Mouse (Mus musculus): Measurements from ENCODE around the gene Opcml. TPM values are rescaled to one million over a fixed set of nuclear protein-coding genes. Genes with fewer than 3 reads are reported as not detected.

Gene Opcml
- polyA plus RNA-seq, 2 experiments, result 3.7 to 5.5 TPM

- Histone ChIP-seq H3K9me3 (ENCODE audit: control insufficient read depth, low read length) (no peaks in the 10 kb centered on the region), H3K36me3 (ENCODE audit: control insufficient read depth, insufficient read depth, low read length) (no peaks in the 10 kb centered on the region), H3K27ac (replicated peaks; ENCODE audit: low read depth, low read length) (no peak overlapping the region), H3K4me3 (replicated peaks; ENCODE audit: low read length) (no peak overlapping the region), H3K9ac (ENCODE audit: low read depth, low read length, severe bottlenecking) (no peak overlapping the region), H3K4me2 (replicated peaks; ENCODE audit: low read depth, low read length, severe bottlenecking) (no peak overlapping the region), H3K4me1 (ENCODE audit: control insufficient read depth, insufficient read depth, low read length) (no peaks in the 10 kb centered on the region), H3K27me3 (ENCODE audit: control insufficient read depth, insufficient read depth, low read length) (no peaks in the 10 kb centered on the region)
- no peak for DNase-seq (ENCODE audit: low spot score)
- 87% methylated on average over 1 of the region's 1 CpGs for WGBS
- ATAC-seq (ENCODE audit: low FRiP score, low read depth), result no peak
- no peak for TF ChIP-seq POLR2A (IDR thresholded peaks at IDR 0.05; ENCODE audit: borderline replicate concordance, extremely low read depth, insufficient read depth, insufficient read length)
Measured at GRCm38 (mm10) chr9:28680309-28680708, 889.7 kb downstream of the Opcml start.

DNA sequence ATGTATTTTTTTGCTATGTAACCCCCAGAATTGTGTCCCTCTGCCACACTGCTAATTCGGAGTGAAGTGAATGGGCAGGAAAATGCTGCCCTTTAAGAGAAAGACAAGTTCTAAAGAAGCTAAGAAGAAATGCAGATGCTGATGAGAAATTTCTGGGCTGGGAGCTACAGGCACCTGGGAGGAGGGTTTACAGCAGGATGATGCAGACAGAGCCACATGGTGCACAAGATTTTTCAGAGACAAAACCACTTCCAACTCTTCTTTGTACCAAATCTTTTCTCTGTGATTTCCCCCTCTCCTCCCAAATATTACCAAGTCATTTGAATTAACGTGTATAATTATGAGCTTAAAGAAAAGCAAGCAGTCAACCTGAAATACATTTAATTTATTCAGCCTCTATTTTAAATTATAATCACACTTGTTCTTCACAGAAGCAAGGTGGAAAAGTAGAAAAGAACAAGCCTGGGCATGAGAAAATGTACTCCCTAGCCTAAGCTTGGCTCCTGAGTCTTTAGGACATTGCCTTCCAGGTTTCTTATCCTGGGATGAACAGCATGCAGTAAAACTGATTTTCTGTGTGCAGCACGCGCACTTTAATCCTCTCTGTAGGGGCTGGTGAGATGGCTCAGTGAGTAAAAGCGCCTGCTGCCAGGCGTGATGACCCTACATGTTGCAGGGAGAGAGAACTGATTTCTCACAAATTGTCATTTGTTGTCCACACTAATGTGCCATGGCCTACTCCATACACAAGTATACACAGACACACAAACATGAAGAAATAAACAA is 890.9 kb downstream of the Opcml start:
- no peaks in the 10 kb centered on the region for H3K9me3 ChIP-seq (ENCODE audit: control insufficient read depth, low read length)
- H3K36me3 ChIP-seq (ENCODE audit: control insufficient read depth, insufficient read depth, low read length), result no peaks in the 10 kb centered on the region
- no peaks in the 10 kb centered on the region for H3K4me1 ChIP-seq (ENCODE audit: control insufficient read depth, insufficient read depth, low read length)
- no peak overlapping the region for H3K9ac ChIP-seq (ENCODE audit: low read depth, low read length, severe bottlenecking)
- 65% methylated on average over 6 of the region's 6 CpGs for WGBS
- ATAC-seq (ENCODE audit: low FRiP score, low read depth) (no peak), DNase-seq (ENCODE audit: low spot score) (no peak)
- no peaks in the 10 kb centered on the region for H3K27me3 ChIP-seq (ENCODE audit: control insufficient read depth, insufficient read depth, low read length)
- no peak overlapping the region for H3K27ac ChIP-seq (replicated peaks; ENCODE audit: low read depth, low read length)
- H3K4me3 ChIP-seq (replicated peaks; ENCODE audit: low read length), result no peak overlapping the region
- no peak overlapping the region for H3K4me2 ChIP-seq (replicated peaks; ENCODE audit: low read depth, low read length, severe bottlenecking)
- TF ChIP-seq POLR2A (IDR thresholded peaks at IDR 0.05; ENCODE audit: borderline replicate concordance, extremely low read depth, insufficient read depth, insufficient read length), result no peak

DNA sequence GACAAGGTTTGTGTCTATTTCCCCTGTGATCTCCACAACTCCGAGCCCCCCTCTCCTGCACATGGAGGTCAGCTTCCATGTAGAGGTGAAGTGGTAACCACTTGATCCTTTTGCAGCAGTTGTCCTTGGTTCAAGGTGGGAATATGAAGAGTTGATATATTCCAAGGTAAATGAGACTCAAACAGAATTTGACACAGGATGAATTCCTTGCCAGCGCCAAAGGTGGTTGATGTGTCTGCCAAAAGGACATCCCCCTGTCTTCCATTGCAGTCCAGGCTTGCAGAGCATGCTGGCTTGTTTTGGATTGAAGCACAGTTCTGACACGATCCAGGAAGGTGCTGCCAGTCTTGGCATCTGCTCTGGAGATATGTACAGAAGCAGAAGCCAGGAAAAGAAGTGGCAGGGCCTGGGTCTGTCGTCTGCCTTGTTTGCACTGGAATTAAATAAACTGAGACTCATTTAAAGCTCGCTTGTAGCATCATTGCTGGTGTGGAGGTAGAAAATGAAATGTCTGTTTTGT is 893.4 kb downstream of the Opcml start:
- Histone ChIP-seq H3K27me3 (ENCODE audit: control insufficient read depth, insufficient read depth, low read length) (no peaks in the 10 kb centered on the region), H3K9me3 (ENCODE audit: control insufficient read depth, low read length) (no peaks in the 10 kb centered on the region), H3K4me1 (ENCODE audit: control insufficient read depth, insufficient read depth, low read length) (no peaks in the 10 kb centered on the region), H3K36me3 (ENCODE audit: control insufficient read depth, insufficient read depth, low read length) (no peaks in the 10 kb centered on the region), H3K27ac (replicated peaks; ENCODE audit: low read depth, low read length) (no peak overlapping the region), H3K9ac (ENCODE audit: low read depth, low read length, severe bottlenecking) (no peak overlapping the region), H3K4me2 (replicated peaks; ENCODE audit: low read depth, low read length, severe bottlenecking) (no peak overlapping the region), H3K4me3 (replicated peaks; ENCODE audit: low read length) (no peak overlapping the region)
- no peak for TF ChIP-seq POLR2A (IDR thresholded peaks at IDR 0.05; ENCODE audit: borderline replicate concordance, extremely low read depth, insufficient read depth, insufficient read length)
- WGBS, result 82% methylated on average over 5 of the region's 5 CpGs
- ATAC-seq (ENCODE audit: low FRiP score, low read depth) (no peak), DNase-seq (ENCODE audit: low spot score) (no peak)

DNA sequence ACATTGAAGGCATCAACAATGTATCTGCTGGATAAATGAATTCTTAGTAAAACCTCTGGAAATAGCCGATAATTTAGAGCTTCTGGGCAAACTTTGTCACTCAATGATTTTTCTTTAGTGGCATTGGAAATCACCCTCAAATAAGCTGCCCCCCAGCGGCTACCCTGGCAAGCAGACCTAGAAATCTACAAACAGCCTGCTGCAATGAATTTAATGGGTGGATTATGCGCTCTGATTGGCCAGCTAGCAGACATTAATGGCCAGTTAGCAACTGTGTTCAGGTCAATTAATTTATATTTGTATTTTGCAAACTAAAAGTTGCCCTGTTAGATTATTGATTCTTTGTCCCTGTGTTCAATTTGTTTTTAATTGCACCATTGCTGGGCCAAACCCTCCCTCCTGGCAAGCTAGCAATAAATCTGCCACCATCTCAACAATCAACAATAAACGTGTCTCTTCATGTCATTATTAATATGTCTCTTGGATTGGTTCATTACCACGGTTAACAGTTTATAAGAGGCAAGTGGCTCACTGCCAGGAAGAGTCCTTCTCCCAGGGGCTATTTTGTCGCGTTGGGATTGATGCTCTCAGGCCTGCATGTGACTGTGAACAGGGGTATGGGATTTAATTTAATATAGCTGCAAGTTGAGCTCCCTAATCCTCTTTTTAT is 896.5 kb downstream of the Opcml start:
- WGBS, result 21% methylated on average over 7 of the region's 7 CpGs
- Histone ChIP-seq H3K9ac (ENCODE audit: low read depth, low read length, severe bottlenecking) (no peak overlapping the region), H3K4me1 (ENCODE audit: control insufficient read depth, insufficient read depth, low read length) (no peaks in the 10 kb centered on the region), H3K9me3 (ENCODE audit: control insufficient read depth, low read length) (no peaks in the 10 kb centered on the region), H3K4me2 (replicated peaks; ENCODE audit: low read depth, low read length, severe bottlenecking) (no peak overlapping the region), H3K27ac (replicated peaks; ENCODE audit: low read depth, low read length) (no peak overlapping the region), H3K36me3 (ENCODE audit: control insufficient read depth, insufficient read depth, low read length) (no peaks in the 10 kb centered on the region), H3K27me3 (ENCODE audit: control insufficient read depth, insufficient read depth, low read length) (no peaks in the 10 kb centered on the region), H3K4me3 (replicated peaks; ENCODE audit: low read length) (no peak overlapping the region)
- ATAC-seq (ENCODE audit: low FRiP score, low read depth), result no peak
- no peak for TF ChIP-seq POLR2A (IDR thresholded peaks at IDR 0.05; ENCODE audit: borderline replicate concordance, extremely low read depth, insufficient read depth, insufficient read length)
- DNase-seq (ENCODE audit: low spot score), result no peak

DNA sequence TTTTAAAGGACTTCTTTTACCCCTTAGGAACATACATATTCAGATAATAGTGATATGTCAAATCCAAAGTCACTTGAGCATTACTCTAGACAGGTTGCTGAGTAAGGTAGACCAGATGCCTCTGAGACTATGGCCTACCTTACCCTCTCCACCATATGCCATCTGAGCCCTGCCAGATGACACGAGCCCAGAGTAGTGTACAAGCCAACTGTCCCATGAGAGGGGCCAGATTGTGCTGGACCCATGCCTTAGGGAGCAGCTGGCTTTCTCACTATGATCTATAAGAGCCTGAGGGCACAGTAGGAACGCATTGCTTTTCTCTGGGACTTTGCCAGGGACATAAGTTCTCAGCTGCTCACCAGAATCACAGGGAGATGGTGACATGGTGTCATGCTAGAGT is 899.6 kb downstream of the Opcml start:
- TF ChIP-seq POLR2A (IDR thresholded peaks at IDR 0.05; ENCODE audit: borderline replicate concordance, extremely low read depth, insufficient read depth, insufficient read length), result no peak
- no peak overlapping the region for H3K27ac ChIP-seq (replicated peaks; ENCODE audit: low read depth, low read length)
- ATAC-seq (ENCODE audit: low FRiP score, low read depth) (no peak), DNase-seq (ENCODE audit: low spot score) (no peak)
- H3K9me3 ChIP-seq (ENCODE audit: control insufficient read depth, low read length), result no peaks in the 10 kb centered on the region
- no peaks in the 10 kb centered on the region for H3K36me3 ChIP-seq (ENCODE audit: control insufficient read depth, insufficient read depth, low read length)
- H3K4me3 ChIP-seq (replicated peaks; ENCODE audit: low read length), result no peak overlapping the region
- no peak overlapping the region for H3K4me2 ChIP-seq (replicated peaks; ENCODE audit: low read depth, low read length, severe bottlenecking)
- WGBS, result 69% methylated on average over 2 of the region's 2 CpGs
- H3K27me3 ChIP-seq (ENCODE audit: control insufficient read depth, insufficient read depth, low read length), result no peaks in the 10 kb centered on the region
- H3K9ac ChIP-seq (ENCODE audit: low read depth, low read length, severe bottlenecking), result no peak overlapping the region
- no peaks in the 10 kb centered on the region for H3K4me1 ChIP-seq (ENCODE audit: control insufficient read depth, insufficient read depth, low read length)

All from limb, embryonic 14.5 days (tissue).